ENCODE assay signal across 8 mouse cellular contexts in the genomic region with DNA sequence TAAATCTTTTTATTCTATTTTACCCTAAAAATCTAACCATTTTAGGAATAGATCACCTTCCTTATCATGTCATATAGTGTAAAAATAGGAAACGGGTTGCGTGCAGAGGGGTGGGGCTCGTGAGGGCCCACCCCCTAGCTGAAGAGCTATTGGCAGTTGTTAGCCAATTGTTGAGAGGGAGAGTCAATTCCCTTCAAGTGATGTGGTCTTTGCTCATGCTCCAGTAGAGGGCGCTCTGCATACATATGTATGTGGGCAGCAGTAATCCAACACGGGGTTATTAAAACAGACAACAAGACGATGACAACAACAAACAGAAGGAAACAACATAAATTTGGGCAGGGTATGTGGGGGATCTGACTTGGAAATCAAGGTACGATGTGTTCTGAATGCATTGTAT. TPM values are rescaled to one million over a fixed set of nuclear protein-coding genes. Genes with fewer than 3 reads are reported as not detected.
DNase-seq lines count a peak whose midpoint lies in the region; ATAC-seq and TF ChIP-seq lines count a peak whose summit lies in the region.
"Had no signal": no experiment of that assay in that cellular context is flagged by ENCODE, and none has a peak within 500 bp of the region (broad histone marks: within the 10 kb centered on the region; RNA-seq: fewer than 3 reads in every experiment).

No protein-coding gene starts in this region.

- H3K27me3 ChIP-seq in G1E (ENCODE audit: insufficient read depth, low read length): peaks cover 6% of the 10 kb centered on the region
- no peaks in the 10 kb centered on the region for H3K27me3 ChIP-seq in liver, embryonic 15.5 days

- H3K9me3 ChIP-seq in G1E (replicated peaks): no peaks in the 10 kb centered on the region
- H3K9me3 ChIP-seq in liver, embryonic 15.5 days (replicated peaks): no peaks in the 10 kb centered on the region

- DNase-seq in layer of hippocampus, adult 2 months (ENCODE audit: low spot score in 2 of 2): no peak
- DNase-seq in layer of hippocampus, postnatal 14 days (ENCODE audit: low spot score in 2 of 2): no peak
- peak; percentile 6 for DNase-seq in G1E (ENCODE audit: low spot score)
- DNase-seq in adrenal gland, postnatal 25 days: peak; percentile 5
- DNase-seq in spleen, adult 18-20 months: no peak
- no peak for DNase-seq in right cerebral cortex, postnatal 10 days (ENCODE audit: low spot score in 2 of 2)

- no peak overlapping the region for H3K27ac ChIP-seq in layer of hippocampus, adult 2 months
- H3K27ac ChIP-seq in liver, embryonic 15.5 days (replicated peaks): no peak overlapping the region

- WGBS in liver, embryonic 15.5 days (ENCODE audit: insufficient replicate concordance): 33% methylated on average over 7 of the region's 7 CpGs

- no peak overlapping the region for H3K4me2 ChIP-seq in liver, embryonic 15.5 days

- H3K36me3 ChIP-seq in G1E (replicated peaks): no peaks in the 10 kb centered on the region
- no peaks in the 10 kb centered on the region for H3K36me3 ChIP-seq in liver, embryonic 15.5 days (replicated peaks)

- no peak overlapping the region for H3K4me3 ChIP-seq in layer of hippocampus, adult 2 months
- H3K4me3 ChIP-seq in G1E (ENCODE audit: low read depth, low read length): no peak overlapping the region
- no peak overlapping the region for H3K4me3 ChIP-seq in liver, embryonic 15.5 days (replicated peaks)
- H3K4me3 ChIP-seq: erythroblast, embryonic 14.5 days had no signal

- ATAC-seq in G1E (ENCODE audit: extremely low read depth, insufficient number of reproducible peaks, low FRiP score, poor library complexity, severe bottlenecking): peak; percentile 78
- peak; percentile 62 for ATAC-seq in liver, embryonic 15.5 days (ENCODE audit: insufficient read depth)

- peak; percentile 66 for TF ChIP-seq CTCF in layer of hippocampus, adult 2 months (conservative IDR thresholded peaks at IDR 0.05)
- TF ChIP-seq CTCF in G1E (IDR thresholded peaks at IDR 0.05; ENCODE audit: low read depth, low read length): peak; percentile 11; the same call in 1 of the 2 replicates

- no peak overlapping the region for H3K9ac ChIP-seq in liver, embryonic 15.5 days

- H3K4me1 ChIP-seq in G1E (ENCODE audit: insufficient read depth, low read depth, low read length): peaks cover 4% of the 10 kb centered on the region
- H3K4me1 ChIP-seq in liver, embryonic 15.5 days (replicated peaks): 0 out of 2 replicates have a peak, but pooled peaks cover 4% of the 10 kb centered on the region

RNA-seq across cellular contexts. Expression of gene Efcab3, which starts 42.3 kb away (rescaled TPM):
- total RNA-seq in layer of hippocampus, adult 2 months (2021): not detected
- under 1 TPM; 0.55 to 0.69 TPM for total RNA-seq in layer of hippocampus, postnatal 14 days (2021)
- 0.39 TPM in 1 of 2 replicates, not detected in the other for total RNA-seq in G1E (2014; fragmentation: Nextera tagmentation)
- not detected in 2 replicates for total RNA-seq in G1E (2017)
- polyA plus RNA-seq in G1E (2012): not detected in 2 replicates
- 1.1 TPM in 1 of 2 replicates, not detected in the other for total RNA-seq in adrenal gland, postnatal 25 days (2021)
- 0.30 TPM in 1 of 2 replicates, not detected in the other for polyA plus RNA-seq in liver, embryonic 15.5 days (2015; fragmentation: Nextera tagmentation; extraction: Ambion mirVana)
- polyA plus RNA-seq: erythroblast, embryonic 14.5 days had no signal

Comparison
In these comparisons a context has a peak if more than half of its experiments do, and no peak if none do; other contexts are left out.
1. DNase-seq: peak in G1E (single experiment) and adrenal gland, postnatal 25 days (single experiment); none in layer of hippocampus, adult 2 months (0 of 2), layer of hippocampus, postnatal 14 days (0 of 2), spleen, adult 18-20 months (0 of 2) and right cerebral cortex, postnatal 10 days (0 of 2).